Mouse (Mus musculus): ENCODE data around the gene Arhgap33. TPM values are rescaled to one million over a fixed set of nuclear protein-coding genes. Genes with fewer than 3 reads are reported as not detected.

Gene Arhgap33
- 0.54 TPM for polyA plus RNA-seq (2014; fragmentation: Illumina TruSeq; extraction: RNeasy Lipid Tissue Mini Kit (QIAGEN cat#74804); ENCODE audit: low read depth, low replicate concordance)

GRCm38 (mm10) chr7:30534633-30535577 lies at the start of gene Arhgap33:
TSS of gene Arhgap33 (minus strand) at chr7:30535060.

GRCm38 (mm10) chr7:30564970-30565571 lies 30.2 kb upstream of the Arhgap33 start, which contains the start of gene Igflr1:
TSS of gene Igflr1 (plus strand) at chr7:30565427.

GRCm38 (mm10) chr7:30563117-30563905 lies 28.5 kb upstream of the Arhgap33 start, which contains the start of the genes U2af1l4, Gm49396 and Psenen:
TSS of gene U2af1l4 (plus strand) at chr7:30563301.
TSS of gene Gm49396 (plus strand) at chr7:30563344.
TSS of gene Psenen (minus strand) at chr7:30563627.

DNA sequence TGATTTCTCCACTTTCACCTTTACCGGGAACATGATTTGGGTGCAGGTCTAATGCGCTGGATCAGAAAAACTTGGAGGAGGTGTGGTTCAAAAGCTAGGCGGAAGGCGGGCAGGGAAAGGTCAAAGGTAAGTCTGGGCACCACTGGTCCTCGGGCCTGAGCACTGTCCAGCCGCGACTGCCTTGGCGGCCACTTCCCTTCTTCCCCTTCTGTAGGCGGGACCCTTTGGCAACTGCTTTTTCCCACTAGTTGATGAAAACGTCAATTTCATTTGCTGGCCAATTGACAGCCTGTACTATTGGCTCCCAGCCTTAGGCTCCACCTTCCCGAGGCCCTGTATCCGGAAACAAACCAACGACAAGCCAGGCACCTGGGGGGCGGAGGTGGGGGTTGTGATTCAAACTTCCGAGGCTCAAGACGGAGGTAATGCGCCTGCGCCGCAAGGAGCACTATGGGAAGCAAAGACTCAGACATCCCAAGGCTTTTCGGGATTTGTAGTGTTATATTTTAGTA lies 24.6 kb upstream of the Arhgap33 start, which contains the start of gene Lin37:
Lin37 (minus strand) TSS at position 396 of the 512 bp plus-strand sequence.

DNA sequence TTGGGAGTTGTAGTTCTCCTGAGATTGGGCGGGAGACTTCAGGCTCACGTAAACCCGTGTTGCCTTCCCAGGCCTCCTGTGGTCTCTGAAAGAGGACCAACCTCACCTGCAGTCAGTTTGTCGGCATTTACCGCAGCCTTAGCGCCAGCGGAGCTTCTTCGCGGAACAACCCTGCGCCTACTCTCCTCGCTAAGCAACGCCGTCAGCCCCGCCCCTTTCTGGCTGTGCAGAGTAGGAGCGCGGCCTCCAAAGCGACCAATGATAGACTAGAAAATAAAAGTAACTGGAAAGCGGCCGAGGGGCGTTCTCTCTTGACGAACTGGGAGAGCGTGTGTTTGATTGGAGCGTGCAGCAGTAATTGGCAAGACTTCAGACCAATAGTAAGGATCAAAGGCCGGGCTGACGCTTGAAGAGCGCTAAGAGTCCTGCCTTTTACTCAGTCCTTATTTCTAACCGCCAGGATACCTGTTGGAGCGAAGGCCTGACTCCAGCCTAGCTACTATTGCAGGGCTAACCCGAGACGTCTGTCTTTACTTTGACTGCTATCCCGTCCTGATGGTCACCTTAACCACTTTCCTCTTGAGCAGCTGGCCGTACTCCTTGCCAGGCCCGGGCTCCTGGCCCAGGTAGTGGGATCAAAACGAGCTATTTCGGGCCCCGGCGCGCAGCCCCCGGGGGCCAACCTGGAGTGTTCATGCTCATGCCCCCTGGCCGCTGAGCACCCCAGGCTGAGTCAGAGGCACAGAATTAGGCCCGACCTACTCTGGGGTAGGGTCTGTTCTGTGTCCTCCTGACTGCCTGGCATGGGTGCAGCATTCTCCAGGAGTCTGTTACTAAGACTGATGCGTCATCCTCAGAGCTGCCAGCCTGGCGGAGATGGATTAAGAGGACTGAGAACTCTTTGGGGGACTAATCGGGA lies 17.5 kb upstream of the Arhgap33 start, which contains the start of the genes Hspb6 and Proser3:
Hspb6 (plus strand) TSS at position 77 of the 919 bp plus-strand sequence.
Proser3 (minus strand) TSS at position 198 of the 919 bp plus-strand sequence.

DNA sequence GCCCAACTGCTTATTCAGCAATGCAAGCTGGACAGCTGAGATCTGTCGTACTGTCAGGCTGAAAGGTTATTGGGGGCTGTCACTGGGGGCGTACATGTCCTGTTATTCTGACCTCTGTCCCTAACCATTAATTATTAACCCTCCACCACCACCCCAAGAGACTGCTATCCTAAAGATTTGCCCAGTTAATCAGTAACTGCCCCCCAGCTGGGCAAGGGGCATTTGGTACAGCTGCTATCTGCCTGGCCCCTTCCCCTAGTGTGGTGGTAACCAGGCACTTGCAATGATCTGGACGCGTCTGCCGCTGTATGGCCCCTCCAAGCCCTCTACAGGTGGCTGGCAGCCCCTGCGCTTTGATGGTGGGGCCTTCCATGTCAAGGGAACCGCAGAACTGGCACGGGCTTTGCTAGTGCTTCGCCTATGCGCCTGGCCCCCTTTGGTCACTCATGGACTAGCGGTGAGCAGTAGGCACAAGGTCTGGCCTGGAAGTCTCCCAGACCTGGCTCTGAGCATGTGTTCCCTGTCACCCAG lies 41.4 kb downstream of the Arhgap33 start, which contains the start of gene Prodh2:
Prodh2 (plus strand) TSS at position 222 of the 531 bp plus-strand sequence.

Other genes starting within 250 kb of the Arhgap33 start
- gene Clip3, start 243.3 kb downstream of the Arhgap33 start, polyA plus RNA-seq (2014; fragmentation: Illumina TruSeq; extraction: RNeasy Lipid Tissue Mini Kit (QIAGEN cat#74804); ENCODE audit: low read depth, low replicate concordance) = 7.0 TPM
- gene Alkbh6, start 226.3 kb downstream of the Arhgap33 start, polyA plus RNA-seq (2014; fragmentation: Illumina TruSeq; extraction: RNeasy Lipid Tissue Mini Kit (QIAGEN cat#74804); ENCODE audit: low read depth, low replicate concordance) = 5.6 TPM
- 1.7 TPM for gene Syne4, start 220.3 kb downstream of the Arhgap33 start, polyA plus RNA-seq (2014; fragmentation: Illumina TruSeq; extraction: RNeasy Lipid Tissue Mini Kit (QIAGEN cat#74804); ENCODE audit: low read depth, low replicate concordance)
- gene E130208F15Rik, start 213.3 kb downstream of the Arhgap33 start, polyA plus RNA-seq (2014; fragmentation: Illumina TruSeq; extraction: RNeasy Lipid Tissue Mini Kit (QIAGEN cat#74804); ENCODE audit: low read depth, low replicate concordance) = 1.8 TPM
- 2.2 TPM for gene Sdhaf1, start 211.2 kb downstream of the Arhgap33 start, polyA plus RNA-seq (2014; fragmentation: Illumina TruSeq; extraction: RNeasy Lipid Tissue Mini Kit (QIAGEN cat#74804); ENCODE audit: low read depth, low replicate concordance)
- 0.57 TPM for gene Lrfn3, start 172.3 kb downstream of the Arhgap33 start, polyA plus RNA-seq (2014; fragmentation: Illumina TruSeq; extraction: RNeasy Lipid Tissue Mini Kit (QIAGEN cat#74804); ENCODE audit: low read depth, low replicate concordance)
- gene Tyrobp, start 121.3 kb downstream of the Arhgap33 start, polyA plus RNA-seq (2014; fragmentation: Illumina TruSeq; extraction: RNeasy Lipid Tissue Mini Kit (QIAGEN cat#74804); ENCODE audit: low read depth, low replicate concordance) = 2.4 TPM
- not detected for gene Hcst, start 115.2 kb downstream of the Arhgap33 start, polyA plus RNA-seq (2014; fragmentation: Illumina TruSeq; extraction: RNeasy Lipid Tissue Mini Kit (QIAGEN cat#74804); ENCODE audit: low read depth, low replicate concordance)
- gene Nfkbid, start 113.3 kb downstream of the Arhgap33 start, polyA plus RNA-seq (2014; fragmentation: Illumina TruSeq; extraction: RNeasy Lipid Tissue Mini Kit (QIAGEN cat#74804); ENCODE audit: low read depth, low replicate concordance) = 1.4 TPM
- 3.2 TPM for gene Aplp1, start 89.5 kb downstream of the Arhgap33 start, polyA plus RNA-seq (2014; fragmentation: Illumina TruSeq; extraction: RNeasy Lipid Tissue Mini Kit (QIAGEN cat#74804); ENCODE audit: low read depth, low replicate concordance)
- not detected for gene Kirrel2, start 77.4 kb downstream of the Arhgap33 start, polyA plus RNA-seq (2014; fragmentation: Illumina TruSeq; extraction: RNeasy Lipid Tissue Mini Kit (QIAGEN cat#74804); ENCODE audit: low read depth, low replicate concordance)
- not detected for gene Nphs1, start 76.7 kb downstream of the Arhgap33 start, polyA plus RNA-seq (2014; fragmentation: Illumina TruSeq; extraction: RNeasy Lipid Tissue Mini Kit (QIAGEN cat#74804); ENCODE audit: low read depth, low replicate concordance)
- gene Prodh2, start 41.4 kb downstream of the Arhgap33 start, polyA plus RNA-seq (2014; fragmentation: Illumina TruSeq; extraction: RNeasy Lipid Tissue Mini Kit (QIAGEN cat#74804); ENCODE audit: low read depth, low replicate concordance) = not detected
- gene Hspb6, start 17.1 kb upstream of the Arhgap33 start, polyA plus RNA-seq (2014; fragmentation: Illumina TruSeq; extraction: RNeasy Lipid Tissue Mini Kit (QIAGEN cat#74804); ENCODE audit: low read depth, low replicate concordance) = 35.6 TPM
- gene Proser3, start 17.2 kb upstream of the Arhgap33 start, polyA plus RNA-seq (2014; fragmentation: Illumina TruSeq; extraction: RNeasy Lipid Tissue Mini Kit (QIAGEN cat#74804); ENCODE audit: low read depth, low replicate concordance) = 2.2 TPM
- gene Lin37, start 24.8 kb upstream of the Arhgap33 start, polyA plus RNA-seq (2014; fragmentation: Illumina TruSeq; extraction: RNeasy Lipid Tissue Mini Kit (QIAGEN cat#74804); ENCODE audit: low read depth, low replicate concordance) = 3.1 TPM
- 9.0 TPM for gene U2af1l4, start 28.2 kb upstream of the Arhgap33 start, polyA plus RNA-seq (2014; fragmentation: Illumina TruSeq; extraction: RNeasy Lipid Tissue Mini Kit (QIAGEN cat#74804); ENCODE audit: low read depth, low replicate concordance)
- 6.2 TPM for gene Gm49396, start 28.3 kb upstream of the Arhgap33 start, polyA plus RNA-seq (2014; fragmentation: Illumina TruSeq; extraction: RNeasy Lipid Tissue Mini Kit (QIAGEN cat#74804); ENCODE audit: low read depth, low replicate concordance)
- gene Psenen, start 28.6 kb upstream of the Arhgap33 start, polyA plus RNA-seq (2014; fragmentation: Illumina TruSeq; extraction: RNeasy Lipid Tissue Mini Kit (QIAGEN cat#74804); ENCODE audit: low read depth, low replicate concordance) = 28.7 TPM
- gene Igflr1, start 30.4 kb upstream of the Arhgap33 start, polyA plus RNA-seq (2014; fragmentation: Illumina TruSeq; extraction: RNeasy Lipid Tissue Mini Kit (QIAGEN cat#74804); ENCODE audit: low read depth, low replicate concordance) = not detected
- gene Kmt2b, start 53.7 kb upstream of the Arhgap33 start, polyA plus RNA-seq (2014; fragmentation: Illumina TruSeq; extraction: RNeasy Lipid Tissue Mini Kit (QIAGEN cat#74804); ENCODE audit: low read depth, low replicate concordance) = 9.5 TPM
- gene Zbtb32, start 63.8 kb upstream of the Arhgap33 start, polyA plus RNA-seq (2014; fragmentation: Illumina TruSeq; extraction: RNeasy Lipid Tissue Mini Kit (QIAGEN cat#74804); ENCODE audit: low read depth, low replicate concordance) = not detected
- gene Upk1a, start 77.8 kb upstream of the Arhgap33 start, polyA plus RNA-seq (2014; fragmentation: Illumina TruSeq; extraction: RNeasy Lipid Tissue Mini Kit (QIAGEN cat#74804); ENCODE audit: low read depth, low replicate concordance) = not detected
- gene Cox6b1, start 91.1 kb upstream of the Arhgap33 start, polyA plus RNA-seq (2014; fragmentation: Illumina TruSeq; extraction: RNeasy Lipid Tissue Mini Kit (QIAGEN cat#74804); ENCODE audit: low read depth, low replicate concordance) = 1,311 TPM
- not detected for gene Etv2, start 100.8 kb upstream of the Arhgap33 start, polyA plus RNA-seq (2014; fragmentation: Illumina TruSeq; extraction: RNeasy Lipid Tissue Mini Kit (QIAGEN cat#74804); ENCODE audit: low read depth, low replicate concordance)
- gene Rbm42, start 115.3 kb upstream of the Arhgap33 start, polyA plus RNA-seq (2014; fragmentation: Illumina TruSeq; extraction: RNeasy Lipid Tissue Mini Kit (QIAGEN cat#74804); ENCODE audit: low read depth, low replicate concordance) = not detected
- gene Haus5, start 129.9 kb upstream of the Arhgap33 start, polyA plus RNA-seq (2014; fragmentation: Illumina TruSeq; extraction: RNeasy Lipid Tissue Mini Kit (QIAGEN cat#74804); ENCODE audit: low read depth, low replicate concordance) = 3.0 TPM
- gene Pmis2, start 136.5 kb upstream of the Arhgap33 start, polyA plus RNA-seq (2014; fragmentation: Illumina TruSeq; extraction: RNeasy Lipid Tissue Mini Kit (QIAGEN cat#74804); ENCODE audit: low read depth, low replicate concordance) = not detected
- gene 2200002J24Rik, start 163.9 kb upstream of the Arhgap33 start, polyA plus RNA-seq (2014; fragmentation: Illumina TruSeq; extraction: RNeasy Lipid Tissue Mini Kit (QIAGEN cat#74804); ENCODE audit: low read depth, low replicate concordance) = not detected
- gene Atp4a, start 177.1 kb upstream of the Arhgap33 start, polyA plus RNA-seq (2014; fragmentation: Illumina TruSeq; extraction: RNeasy Lipid Tissue Mini Kit (QIAGEN cat#74804); ENCODE audit: low read depth, low replicate concordance) = not detected
- gene Tmem147, start 194.5 kb upstream of the Arhgap33 start, polyA plus RNA-seq (2014; fragmentation: Illumina TruSeq; extraction: RNeasy Lipid Tissue Mini Kit (QIAGEN cat#74804); ENCODE audit: low read depth, low replicate concordance) = 7.3 TPM
- gene Gapdhs, start 208.6 kb upstream of the Arhgap33 start, polyA plus RNA-seq (2014; fragmentation: Illumina TruSeq; extraction: RNeasy Lipid Tissue Mini Kit (QIAGEN cat#74804); ENCODE audit: low read depth, low replicate concordance) = not detected
- gene Sbsn, start 216.4 kb upstream of the Arhgap33 start, polyA plus RNA-seq (2014; fragmentation: Illumina TruSeq; extraction: RNeasy Lipid Tissue Mini Kit (QIAGEN cat#74804); ENCODE audit: low read depth, low replicate concordance) = 0.69 TPM
- 2.5 TPM for gene Dmkn, start 228.7 kb upstream of the Arhgap33 start, polyA plus RNA-seq (2014; fragmentation: Illumina TruSeq; extraction: RNeasy Lipid Tissue Mini Kit (QIAGEN cat#74804); ENCODE audit: low read depth, low replicate concordance)